Comparison of ENCODE assay signal across 24 mouse cellular contexts in genomic region chr15:99035431-99035830, GRCm38 (mm10). TPM values are rescaled to one million over a fixed set of nuclear protein-coding genes. Genes with fewer than 3 reads are reported as not detected.
DNase-seq lines count a peak whose midpoint lies in the region; ATAC-seq lines count a peak whose summit lies in the region.
"Had no signal": no experiment of that assay in that cellular context is flagged by ENCODE, and none has a peak within 500 bp of the region (broad histone marks: within the 10 kb centered on the region; RNA-seq: fewer than 3 reads in every experiment).

No protein-coding gene starts in this region.

- H3K4me1 ChIP-seq in megakaryocyte, embryonic 14.5 days, result peaks cover 69% of the 10 kb centered on the region
- peaks cover 37% of the 10 kb centered on the region for H3K4me1 ChIP-seq in kidney, embryonic 16.5 days (ENCODE audit: insufficient read depth, low read length)

- H3K27me3 ChIP-seq in megakaryocyte, embryonic 14.5 days (replicated peaks), result no peaks in the 10 kb centered on the region
- H3K27me3 ChIP-seq in kidney, embryonic 16.5 days (ENCODE audit: insufficient read depth, low read length), result no peaks in the 10 kb centered on the region
- H3K27me3 ChIP-seq: forebrain, embryonic 15.5 days; limb, embryonic 13.5 days; Patski had no signal

- DNase-seq in layer of hippocampus, adult 11-12 months (ENCODE audit: low spot score), result peak; percentile 32
- no peak for DNase-seq in layer of hippocampus, adult 9-10 months (ENCODE audit: low spot score)
- DNase-seq in right cerebral cortex, postnatal 25 days, result peak; percentile 50
- DNase-seq in c-Kit-positive CD71-positive TER-119-positive erythroid progenitor cells, embryonic 14.5 days (ENCODE audit: low spot score), result no peak
- DNase-seq in lung, adult 18-20 months, result no peak
- DNase-seq: B cell, adult 2 months; cerebellum, postnatal 25 days; heart, postnatal 36 days; lung, postnatal 10 days; thymus, adult 2 months had no signal

- no peak for ATAC-seq in megakaryocyte, adult 5-6 weeks (ENCODE audit: poor library complexity, severe bottlenecking)
- ATAC-seq in kidney, embryonic 16.5 days (ENCODE audit: low FRiP score, low TSS enrichment), result peak; percentile 81
- ATAC-seq: forebrain, embryonic 15.5 days; hindbrain, postnatal 0 days; Patski had no signal

- peak overlapping the region; percentile 11 for H3K4me3 ChIP-seq in megakaryocyte, embryonic 14.5 days (replicated peaks)
- no peak overlapping the region for H3K4me3 ChIP-seq in kidney, embryonic 16.5 days (ENCODE audit: low read length)
- H3K4me3 ChIP-seq: embryonic facial prominence, embryonic 10.5 days; erythroblast, embryonic 14.5 days; forebrain, embryonic 15.5 days; heart, embryonic 10.5 days; limb, embryonic 13.5 days; midbrain, embryonic 10.5 days; neural tube, embryonic 15.5 days had no signal

- H3K9me3 ChIP-seq in megakaryocyte, embryonic 14.5 days, result no peaks in the 10 kb centered on the region
- no peaks in the 10 kb centered on the region for H3K9me3 ChIP-seq in kidney, embryonic 16.5 days (ENCODE audit: low read length)
- H3K9me3 ChIP-seq: embryonic facial prominence, embryonic 10.5 days; forebrain, embryonic 15.5 days; heart, embryonic 10.5 days; limb, embryonic 13.5 days; midbrain, embryonic 10.5 days; neural tube, embryonic 15.5 days had no signal

- H3K36me3 ChIP-seq in megakaryocyte, embryonic 14.5 days (replicated peaks; ENCODE audit: low read length), result peaks cover 63% of the 10 kb centered on the region
- H3K36me3 ChIP-seq in kidney, embryonic 16.5 days (ENCODE audit: insufficient read depth, low read length), result peaks cover 36% of the 10 kb centered on the region
- H3K36me3 ChIP-seq: forebrain, embryonic 15.5 days; neural tube, embryonic 15.5 days had no signal

- WGBS in kidney, embryonic 16.5 days, result 59% methylated on average over 4 of the region's 4 CpGs

- H3K9ac ChIP-seq in kidney, embryonic 16.5 days (replicated peaks; ENCODE audit: low read length), result no peak overlapping the region
- H3K9ac ChIP-seq: forebrain, embryonic 15.5 days; limb, embryonic 13.5 days; neural tube, embryonic 15.5 days had no signal

- H3K27ac ChIP-seq in kidney, embryonic 16.5 days (ENCODE audit: low read length), result peak overlapping the region; percentile 70
- H3K27ac ChIP-seq: embryonic facial prominence, embryonic 10.5 days; forebrain, embryonic 15.5 days; heart, embryonic 10.5 days; hindbrain, postnatal 0 days; limb, embryonic 13.5 days; midbrain, embryonic 10.5 days; neural tube, embryonic 15.5 days had no signal

- no peak overlapping the region for H3K4me2 ChIP-seq in kidney, embryonic 16.5 days (replicated peaks; ENCODE audit: low read depth, low read length)
- H3K4me2 ChIP-seq: forebrain, embryonic 15.5 days; limb, embryonic 13.5 days; neural tube, embryonic 15.5 days had no signal

RNA-seq across cellular contexts. Expression of gene Tuba1c, which starts 5.7 kb away (rescaled TPM):
- 62.0 and 103 TPM in 2 replicates for polyA plus RNA-seq in megakaryocyte, embryonic 14.5 days (2012; ENCODE audit: insufficient read depth, low replicate concordance)
- 232 and 270 TPM in 2 replicates for total RNA-seq in megakaryocyte, adult 5-6 weeks (2015)
- total RNA-seq in megakaryocyte, adult 5-6 weeks (2017), result 124 and 128 TPM in 2 replicates
- polyA plus RNA-seq in kidney, embryonic 16.5 days (2015; fragmentation: Nextera tagmentation; extraction: Ambion mirVana), result 213 and 219 TPM in 2 replicates

RNA-seq across cellular contexts. Expression of gene Prph, which starts 19.5 kb away (rescaled TPM):
- not detected in 2 replicates for polyA plus RNA-seq in megakaryocyte, embryonic 14.5 days (2012; ENCODE audit: insufficient read depth, low replicate concordance)
- not detected in 2 replicates for total RNA-seq in megakaryocyte, adult 5-6 weeks (2015)
- total RNA-seq in megakaryocyte, adult 5-6 weeks (2017), result not detected in 2 replicates
- polyA plus RNA-seq in kidney, embryonic 16.5 days (2015; fragmentation: Nextera tagmentation; extraction: Ambion mirVana), result 3.3 and 5.8 TPM in 2 replicates
- polyA plus RNA-seq: erythroblast, embryonic 14.5 days had no signal

RNA-seq across cellular contexts. Expression of gene Troap, which starts 38.9 kb away (rescaled TPM):
- 27.8 and 75.4 TPM in 2 replicates for polyA plus RNA-seq in megakaryocyte, embryonic 14.5 days (2012; ENCODE audit: insufficient read depth, low replicate concordance)
- 27.1 and 37.2 TPM in 2 replicates for total RNA-seq in megakaryocyte, adult 5-6 weeks (2015)
- 27.9 and 28.3 TPM in 2 replicates for total RNA-seq in megakaryocyte, adult 5-6 weeks (2017)
- polyA plus RNA-seq in kidney, embryonic 16.5 days (2015; fragmentation: Nextera tagmentation; extraction: Ambion mirVana), result 35.8 and 45.8 TPM in 2 replicates
- total RNA-seq: gastrocnemius, adult 8-10 months; left cerebral cortex, adult 18-20 months had no signal

RNA-seq across cellular contexts. Expression of gene C1ql4, which starts 52.2 kb away (rescaled TPM):
- not detected in 2 replicates for polyA plus RNA-seq in megakaryocyte, embryonic 14.5 days (2012; ENCODE audit: insufficient read depth, low replicate concordance)
- total RNA-seq in megakaryocyte, adult 5-6 weeks (2015), result not detected in 2 replicates
- total RNA-seq in megakaryocyte, adult 5-6 weeks (2017), result not detected in 2 replicates
- polyA plus RNA-seq in kidney, embryonic 16.5 days (2015; fragmentation: Nextera tagmentation; extraction: Ambion mirVana), result 0.94 and 1.2 TPM in 2 replicates
- total RNA-seq: gastrocnemius, adult 8-10 months; heart, postnatal 36 days; left cerebral cortex, adult 18-20 months had no signal
- polyA plus RNA-seq: erythroblast, embryonic 14.5 days; limb, embryonic 13.5 days had no signal

RNA-seq across cellular contexts. Expression of gene Dnajc22, which starts 57.5 kb away (rescaled TPM):
- polyA plus RNA-seq in megakaryocyte, embryonic 14.5 days (2012; ENCODE audit: insufficient read depth, low replicate concordance), result not detected in 2 replicates
- not detected in 2 replicates for total RNA-seq in megakaryocyte, adult 5-6 weeks (2015)
- 0.11 TPM in 1 of 2 replicates, not detected in the other for total RNA-seq in megakaryocyte, adult 5-6 weeks (2017)
- 8.0 and 10.0 TPM in 2 replicates for polyA plus RNA-seq in kidney, embryonic 16.5 days (2015; fragmentation: Nextera tagmentation; extraction: Ambion mirVana)
- total RNA-seq: left cerebral cortex, adult 18-20 months had no signal

Comparison
In these comparisons a context has a peak if more than half of its experiments do, and no peak if none do; other contexts are left out.
1. DNase-seq: peak in layer of hippocampus, adult 11-12 months (single experiment) and right cerebral cortex, postnatal 25 days (single experiment); none in layer of hippocampus, adult 9-10 months (single experiment), c-Kit-positive CD71-positive TER-119-positive erythroid progenitor cells, embryonic 14.5 days (single experiment) and lung, adult 18-20 months (0 of 2).